Mouse (Mus musculus): ENCODE data around the gene C130050O18Rik. TPM values are rescaled to one million over a fixed set of nuclear protein-coding genes. Genes with fewer than 3 reads are reported as not detected.

C130050O18Rik gene
- total and polyA plus RNA-seq, 2 experiments from 2014 or later, result 0.31 to 1.7 TPM

DNA sequence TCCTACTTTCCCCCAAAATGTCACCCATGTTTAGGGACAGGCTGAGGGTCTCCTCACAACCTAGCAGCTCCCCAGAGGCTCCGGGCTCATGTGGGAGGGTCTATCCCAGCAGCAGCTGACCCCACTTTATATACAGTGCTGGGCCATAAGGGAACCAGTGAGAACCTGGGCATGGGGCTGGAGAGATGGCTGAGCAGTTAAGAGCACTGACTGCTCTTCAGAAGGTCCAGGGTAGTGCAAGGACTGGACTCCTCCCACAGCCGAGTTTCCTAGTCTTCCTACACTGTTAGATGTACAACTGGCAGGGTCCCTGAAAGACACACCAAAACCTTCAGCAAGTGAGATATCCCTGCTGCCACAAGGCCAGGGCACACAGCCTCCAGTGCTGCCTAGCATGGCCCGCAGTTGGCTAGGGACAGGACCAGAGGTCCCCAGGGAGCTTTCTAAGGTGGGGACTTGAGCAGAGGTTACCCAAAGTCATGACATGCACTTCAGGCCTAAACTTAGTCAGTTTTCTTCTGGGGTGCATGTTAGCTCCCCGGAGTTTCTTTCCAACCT is 7.6 kb upstream of the C130050O18Rik start:
- Histone ChIP-seq H3K4me1 (ENCODE audit: control insufficient read depth, insufficient read depth) (peaks cover 23% of the 10 kb centered on the region), H3K4me2 (ENCODE audit: low read depth, low read length) (no peak overlapping the region), H3K27me3 (ENCODE audit: control insufficient read depth, insufficient read depth, low read length) (no peaks in the 10 kb centered on the region), H3K36me3 (replicated peaks; ENCODE audit: control insufficient read depth, insufficient read depth, low read length) (peaks cover 26% of the 10 kb centered on the region), H3K9me3 (replicated peaks; ENCODE audit: control insufficient read depth, low read length) (no peaks in the 10 kb centered on the region), H3K27ac (ENCODE audit: low read depth) (peak overlapping the region; percentile 63), H3K9ac (replicated peaks; ENCODE audit: low read depth, low read length) (peak overlapping the region; percentile 41; the same call in 1 of the 2 replicates), H3K4me3 (ENCODE audit: low read depth, low read length) (no peak overlapping the region)
- no peak for ATAC-seq (ENCODE audit: insufficient read depth, low read depth)
- DNase-seq (ENCODE audit: low spot score), result no peak
- TF ChIP-seq EP300 (IDR thresholded peaks at IDR 0.05; ENCODE audit: low read depth) (no peak), CTCF (IDR thresholded peaks at IDR 0.05; ENCODE audit: low read depth) (no peak)
- 69% methylated on average over 4 of the region's 4 CpGs for WGBS

DNA sequence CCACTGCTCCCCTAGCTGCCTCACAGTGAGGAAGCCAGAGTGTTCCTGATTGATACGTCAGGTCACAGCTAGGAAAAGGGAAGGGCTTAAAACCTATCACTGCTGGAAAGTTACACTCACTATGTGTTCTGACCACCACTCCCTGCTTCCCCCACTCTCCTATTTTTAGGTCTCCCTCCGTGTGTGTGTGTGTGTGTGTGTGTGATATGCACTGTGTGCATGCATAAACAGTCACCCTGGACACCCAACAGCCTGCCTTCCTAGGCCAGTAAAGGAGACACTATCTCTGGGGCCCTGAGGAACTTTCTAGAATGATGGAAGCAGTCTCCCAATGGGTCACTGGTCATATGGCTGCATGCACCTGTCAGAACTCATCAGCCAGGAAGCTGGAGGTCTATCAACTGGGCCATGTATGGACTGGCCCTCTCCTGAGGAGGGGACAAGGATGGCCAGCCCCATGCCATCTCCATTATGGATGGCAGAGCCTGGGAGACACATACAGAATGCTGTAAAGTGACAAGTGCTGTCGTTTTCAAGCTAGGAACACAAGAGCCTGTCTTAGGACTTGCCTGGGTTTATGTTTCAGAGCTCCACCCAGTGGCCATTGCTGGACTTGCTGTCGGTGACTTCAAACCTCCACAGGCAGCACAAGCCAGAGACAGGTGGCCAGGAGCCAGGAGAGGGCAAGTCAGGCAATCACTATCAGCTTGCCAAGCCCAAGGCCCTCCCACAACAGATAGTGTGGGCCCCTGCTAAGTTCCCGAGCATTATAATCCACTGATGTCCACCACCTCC is 6.9 kb upstream of the C130050O18Rik start:
- Histone ChIP-seq H3K9me3 (replicated peaks; ENCODE audit: control insufficient read depth, low read length) (no peaks in the 10 kb centered on the region), H3K4me3 (ENCODE audit: low read depth, low read length) (no peak overlapping the region), H3K4me2 (ENCODE audit: low read depth, low read length) (peak overlapping the region; percentile 38; the same call in 1 of the 2 replicates), H3K27me3 (ENCODE audit: control insufficient read depth, insufficient read depth, low read length) (no peaks in the 10 kb centered on the region), H3K4me1 (ENCODE audit: control insufficient read depth, insufficient read depth) (peaks cover 23% of the 10 kb centered on the region), H3K9ac (replicated peaks; ENCODE audit: low read depth, low read length) (0 out of 2 replicates have a peak overlapping the region, but pooled peaks have one; percentile 41), H3K27ac (ENCODE audit: low read depth) (peak overlapping the region; percentile 63), H3K36me3 (replicated peaks; ENCODE audit: control insufficient read depth, insufficient read depth, low read length) (peaks cover 18% of the 10 kb centered on the region)
- WGBS, result 11% methylated on average over 5 of the region's 5 CpGs
- ATAC-seq (ENCODE audit: insufficient read depth, low read depth), result peak; percentile 86
- peak; percentile 94 for DNase-seq (ENCODE audit: low spot score)
- TF ChIP-seq CTCF (IDR thresholded peaks at IDR 0.05; ENCODE audit: low read depth) (peak; percentile 97), EP300 (IDR thresholded peaks at IDR 0.05; ENCODE audit: low read depth) (no peak)

DNA sequence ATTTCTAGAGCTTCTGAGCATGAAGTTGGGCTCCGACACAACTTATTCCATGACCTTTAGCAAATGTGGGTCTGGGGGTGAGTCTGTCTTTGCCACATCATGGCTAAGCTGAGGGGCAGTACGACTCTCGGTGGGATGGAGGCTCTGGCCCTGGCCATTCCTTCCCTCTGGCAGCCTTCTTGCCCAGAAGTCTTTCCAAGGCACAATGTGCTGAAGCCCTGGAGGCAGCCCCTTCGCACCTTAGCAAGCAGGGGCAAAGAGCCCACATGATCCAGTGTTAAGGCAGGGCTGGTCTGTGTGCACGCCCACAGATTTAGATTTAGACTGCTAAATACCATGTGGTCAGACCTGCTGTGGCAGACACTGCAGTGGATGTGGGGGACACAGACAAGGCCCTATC is 6.3 kb upstream of the C130050O18Rik start:
- TF ChIP-seq CTCF (IDR thresholded peaks at IDR 0.05; ENCODE audit: low read depth) (no peak), EP300 (IDR thresholded peaks at IDR 0.05; ENCODE audit: low read depth) (no peak)
- ATAC-seq (ENCODE audit: insufficient read depth, low read depth), result peak; percentile 2; the same call in 1 of the 2 replicates

DNA sequence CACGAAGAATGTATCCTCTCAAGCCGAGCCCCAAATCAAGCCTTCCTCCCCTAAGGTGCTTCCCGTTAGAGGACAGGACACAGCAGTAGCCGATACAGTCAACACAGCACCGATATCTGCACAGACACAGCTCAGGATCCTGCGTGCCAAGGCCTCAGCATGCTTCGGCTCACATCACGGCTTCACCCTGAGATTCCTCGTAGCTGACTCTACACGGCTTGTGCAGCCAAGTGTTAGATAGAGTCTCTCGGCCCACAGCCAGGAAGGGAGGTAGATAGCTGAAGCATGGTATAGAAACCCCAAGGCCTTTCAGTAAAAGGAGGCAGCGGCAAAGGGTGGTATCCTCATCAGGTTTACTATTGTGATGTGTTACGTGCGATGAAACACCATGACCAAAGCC is 5.1 kb upstream of the C130050O18Rik start:
- DNase-seq (ENCODE audit: low spot score), result no peak

More for the DNA sequence above, 6.3 kb upstream of the C130050O18Rik start:
- H3K4me2 ChIP-seq (ENCODE audit: low read depth, low read length), result peak overlapping the region; percentile 38; the same call in 1 of the 2 replicates
- peaks cover 23% of the 10 kb centered on the region for H3K4me1 ChIP-seq (ENCODE audit: control insufficient read depth, insufficient read depth)
- no peak for DNase-seq (ENCODE audit: low spot score)
- H3K27me3 ChIP-seq (ENCODE audit: control insufficient read depth, insufficient read depth, low read length), result no peaks in the 10 kb centered on the region
- peaks cover 12% of the 10 kb centered on the region for H3K36me3 ChIP-seq (replicated peaks; ENCODE audit: control insufficient read depth, insufficient read depth, low read length)
- WGBS, result 77% methylated on average over 5 of the region's 5 CpGs
- no peak overlapping the region for H3K4me3 ChIP-seq (ENCODE audit: low read depth, low read length)
- no peak overlapping the region for H3K9ac ChIP-seq (replicated peaks; ENCODE audit: low read depth, low read length)
- no peaks in the 10 kb centered on the region for H3K9me3 ChIP-seq (replicated peaks; ENCODE audit: control insufficient read depth, low read length)
- peak overlapping the region; percentile 18 for H3K27ac ChIP-seq (ENCODE audit: low read depth)

DNA sequence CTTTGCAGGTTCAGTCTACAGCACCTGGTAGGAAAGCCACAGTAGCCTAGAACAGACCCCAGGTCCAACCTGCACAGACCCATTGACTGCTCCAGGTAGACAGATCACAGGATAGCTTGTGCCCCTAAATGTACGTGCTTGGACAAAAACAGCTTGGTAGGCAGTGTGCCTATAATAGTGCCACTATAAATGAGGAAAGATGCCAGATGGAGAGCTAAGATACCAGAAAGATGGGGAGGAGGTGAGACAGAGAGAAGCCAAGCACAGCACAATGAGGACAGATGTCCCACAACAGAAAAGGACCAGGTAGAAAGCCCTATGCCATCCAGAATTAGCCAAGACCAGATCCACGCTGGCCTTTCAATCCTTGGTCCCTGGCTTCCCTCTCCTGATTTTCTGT is 3.0 kb upstream of the C130050O18Rik start:
- DNase-seq (ENCODE audit: low spot score), result no peak
- WGBS, result 89% methylated on average over 2 of the region's 2 CpGs
- no peak overlapping the region for H3K4me2 ChIP-seq (ENCODE audit: low read depth, low read length)
- ATAC-seq (ENCODE audit: insufficient read depth, low read depth), result no peak
- no peak overlapping the region for H3K27ac ChIP-seq (ENCODE audit: low read depth)
- no peak overlapping the region for H3K4me3 ChIP-seq (ENCODE audit: low read depth, low read length)
- H3K9ac ChIP-seq (replicated peaks; ENCODE audit: low read depth, low read length), result no peak overlapping the region
- H3K36me3 ChIP-seq (replicated peaks; ENCODE audit: control insufficient read depth, insufficient read depth, low read length), result no peaks in the 10 kb centered on the region
- no peaks in the 10 kb centered on the region for H3K9me3 ChIP-seq (replicated peaks; ENCODE audit: control insufficient read depth, low read length)
- H3K27me3 ChIP-seq (ENCODE audit: control insufficient read depth, insufficient read depth, low read length), result no peaks in the 10 kb centered on the region
- peaks cover 25% of the 10 kb centered on the region for H3K4me1 ChIP-seq (ENCODE audit: control insufficient read depth, insufficient read depth)
- no peak for TF ChIP-seq CTCF (IDR thresholded peaks at IDR 0.05; ENCODE audit: low read depth)
- no peak for TF ChIP-seq EP300 (IDR thresholded peaks at IDR 0.05; ENCODE audit: low read depth)

More for the DNA sequence above, 5.1 kb upstream of the C130050O18Rik start:
- no peaks in the 10 kb centered on the region for H3K9me3 ChIP-seq (replicated peaks; ENCODE audit: control insufficient read depth, low read length)
- no peak overlapping the region for H3K9ac ChIP-seq (replicated peaks; ENCODE audit: low read depth, low read length)
- TF ChIP-seq CTCF (IDR thresholded peaks at IDR 0.05; ENCODE audit: low read depth), result no peak
- no peak for TF ChIP-seq EP300 (IDR thresholded peaks at IDR 0.05; ENCODE audit: low read depth)
- H3K4me2 ChIP-seq (ENCODE audit: low read depth, low read length), result no peak overlapping the region
- H3K4me3 ChIP-seq (ENCODE audit: low read depth, low read length), result no peak overlapping the region
- H3K4me1 ChIP-seq (ENCODE audit: control insufficient read depth, insufficient read depth), result peaks cover 23% of the 10 kb centered on the region
- 0 out of 2 replicates have a peak, but pooled peaks cover 4% of the 10 kb centered on the region for H3K36me3 ChIP-seq (replicated peaks; ENCODE audit: control insufficient read depth, insufficient read depth, low read length)
- 0 out of 2 replicates have a peak overlapping the region, but pooled peaks have one; percentile 20 for H3K27ac ChIP-seq (ENCODE audit: low read depth)
- no peak for ATAC-seq (ENCODE audit: insufficient read depth, low read depth)
- 58% methylated on average over 14 of the region's 14 CpGs for WGBS
- no peaks in the 10 kb centered on the region for H3K27me3 ChIP-seq (ENCODE audit: control insufficient read depth, insufficient read depth, low read length)

All from heart, postnatal 0 days (tissue).